Mouse (Mus musculus) mature B cell (primary cell): ENCODE measurements around the gene Romo1.
"Not testable (repeated sequence)": the region's sequence is repeated elsewhere in the genome, so short reads cannot be mapped to it uniquely, and the experiment has no call there.

ENCODE experiments used
- in situ Hi-C: fragments of 300-500 bp; cut with MboI; formaldehyde crosslinking; loops from 2 replicates; pipeline ENCODE4 v1.14.3; 2019

Gene Romo1

GRCm38 (mm10) chr2:156179796-156180093, 35.9 kb downstream of the Romo1 start:
- in situ Hi-C loops: no loop called here

- in situ Hi-C loops: no loop called here
Measured at GRCm38 (mm10) chr2:156180094-156180821, 36.4 kb downstream of the Romo1 start, which contains the start of gene Rbm39. TSS of gene Rbm39 (minus strand) at chr2:156180238.

GRCm38 (mm10) chr2:156180824-156181590, 37.2 kb downstream of the Romo1 start:
- in situ Hi-C loops: no loop called here

- in situ Hi-C loops: no loop called here
Measured at GRCm38 (mm10) chr2:156181592-156181991, 37.8 kb downstream of the Romo1 start.

GRCm38 (mm10) chr2:156189241-156189640, 45.4 kb downstream of the Romo1 start:
- in situ Hi-C loops: not testable (repeated sequence)

GRCm38 (mm10) chr2:156190004-156190896, 46.4 kb downstream of the Romo1 start:
- in situ Hi-C loops: no loop called here

DNA sequence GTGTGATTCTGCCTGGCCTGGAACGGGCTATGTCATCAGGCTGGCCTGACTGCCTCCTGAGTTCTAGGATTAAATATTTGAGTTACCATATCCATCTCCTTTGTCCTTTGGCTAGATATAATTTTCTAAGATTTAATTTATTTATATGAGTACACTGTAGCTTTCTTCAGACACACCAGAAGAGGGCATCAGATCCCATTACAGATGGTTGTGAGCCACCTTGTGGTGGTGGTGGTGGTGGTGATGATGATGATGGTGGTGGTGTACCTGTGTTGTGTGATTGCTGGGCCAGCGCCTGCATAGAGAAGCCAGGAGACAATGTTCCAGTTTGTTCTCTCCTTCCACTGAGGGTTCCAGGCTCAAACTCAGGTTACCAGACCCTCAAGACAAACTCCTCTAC, 47.7 kb downstream of the Romo1 start:
- in situ Hi-C loops: no loop called here

- in situ Hi-C loops: no loop called here
Measured at GRCm38 (mm10) chr2:156192068-156192467, 48.2 kb downstream of the Romo1 start.

DNA sequence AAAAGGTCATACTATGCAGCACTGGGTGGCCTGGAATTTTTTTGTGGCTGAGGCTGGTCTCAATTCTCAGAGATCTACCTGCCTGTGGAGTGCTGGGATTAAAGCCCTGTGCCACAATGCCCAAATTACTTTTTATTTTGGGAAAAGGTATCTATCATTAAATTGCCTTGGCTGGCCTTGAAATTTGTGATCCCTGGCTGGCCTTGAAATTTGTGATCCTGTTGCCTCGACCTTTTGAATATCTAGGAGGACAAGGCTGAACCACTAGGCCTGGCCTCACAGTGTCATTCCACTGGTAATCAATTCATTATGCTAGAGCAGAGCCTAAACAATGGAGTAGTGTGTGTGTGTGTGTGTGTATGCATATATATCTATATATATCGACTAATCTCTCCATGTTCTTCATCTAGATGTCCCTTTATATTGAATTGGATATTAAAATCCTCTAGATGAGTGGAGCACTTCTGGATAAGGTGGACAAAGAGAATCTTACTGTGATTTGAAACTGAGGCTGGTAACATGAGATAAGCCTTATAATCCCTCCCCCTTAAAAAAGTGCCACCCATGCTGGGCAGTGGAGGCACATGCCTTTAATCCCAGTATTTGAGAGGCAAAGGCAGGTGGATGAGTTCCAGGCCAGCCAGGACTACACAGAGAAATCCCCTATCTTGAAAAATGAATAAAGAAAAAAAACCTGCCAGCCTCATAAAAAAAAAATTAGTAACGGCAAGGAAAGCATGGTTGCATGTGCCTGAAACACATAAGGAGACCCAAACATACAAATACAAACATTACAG, 49.4 kb downstream of the Romo1 start:
- in situ Hi-C loops: no loop called here

GRCm38 (mm10) chr2:156194571-156194970, 50.7 kb downstream of the Romo1 start:
- in situ Hi-C loops: no loop called here
